Mouse (Mus musculus) common myeloid progenitor, adult 5-6 weeks (primary cell): ENCODE results near the gene Gm21866. TPM values are rescaled to one million over a fixed set of nuclear protein-coding genes. Genes with fewer than 3 reads are reported as not detected.
"Not testable (repeated sequence)": the region's sequence is repeated elsewhere in the genome, so short reads cannot be mapped to it uniquely, and the experiment has no call there.

ENCODE experiments used
- ATAC-seq: replicated peaks from 2 replicates; pipeline ENCODE4 v1.8.0; 2016; ENCODE audit warnings: low read depth, mild to moderate bottlenecking, moderate TSS enrichment, inconsistent platforms; ENCODE audit not compliant: poor library complexity, severe bottlenecking
- total RNA-seq: library from RNA; stranded (forward); fragments of 200-1000, 187-1606 nt; gene quantifications from 2 replicates; pipeline ENCODE4 v1.2.3, GENCODE M21; 2017

Gm21866 gene
- total RNA-seq = not detected in 2 replicates

GRCm38 (mm10) chrY:13465479-13465878 is at the start of gene Gm21866:
Gm21866 (minus strand) TSS chrY:13465579.
- ATAC-seq = not testable (repeated sequence)

GRCm38 (mm10) chrY:13493726-13494125 is 28.3 kb upstream of the Gm21866 start, which contains the start of gene Gm20773:
Gm20773 (plus strand) TSS chrY:13494026.
- not testable (repeated sequence) for ATAC-seq

Other genes starting within 250 kb of the Gm21866 start
- gene Gm21828, start 241.7 kb downstream of the Gm21866 start, total RNA-seq = not detected in 2 replicates
- not detected in 2 replicates for gene Gm21440, start 213.2 kb downstream of the Gm21866 start, total RNA-seq
- gene Gm21454, start 213.1 kb downstream of the Gm21866 start, total RNA-seq = not detected in 2 replicates
- not detected in 2 replicates for gene Gm21725, start 116.5 kb downstream of the Gm21866 start, total RNA-seq
- gene Gm20773, start 28.4 kb upstream of the Gm21866 start, total RNA-seq = not detected in 2 replicates